ENCODE assay signal across 8 mouse cellular contexts in the genomic region with DNA sequence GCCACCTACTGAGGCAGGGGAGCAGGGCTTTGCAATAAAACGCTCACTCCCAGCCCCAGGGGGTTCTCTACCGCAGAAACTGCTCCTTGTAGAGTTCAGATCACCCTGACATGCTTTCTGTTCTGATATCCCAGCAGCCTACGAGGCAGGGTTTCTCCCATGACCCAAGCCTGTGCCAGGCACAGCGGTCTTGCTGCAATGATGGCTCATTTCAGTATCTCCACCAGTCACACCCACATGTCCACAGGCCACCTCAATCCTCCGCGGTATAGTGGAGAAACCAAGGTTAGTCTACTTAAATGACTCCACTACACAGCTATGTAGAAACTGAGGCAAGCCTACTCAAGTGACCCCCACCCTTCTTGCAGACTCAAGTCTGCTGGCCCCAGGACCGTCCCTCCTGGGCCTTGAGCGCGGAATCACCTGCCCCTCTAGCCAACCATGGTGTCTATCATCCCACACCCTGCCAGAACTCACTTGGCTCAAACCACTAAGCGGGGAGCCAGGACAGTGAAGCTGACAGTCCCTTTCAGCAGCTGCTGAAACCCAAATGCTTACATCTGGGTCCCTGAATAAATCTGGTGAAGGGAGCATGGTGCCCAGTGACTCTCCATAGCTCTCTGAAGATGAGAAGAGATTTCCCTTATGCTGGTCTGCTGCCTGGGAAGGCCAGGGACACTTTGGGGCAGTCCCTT. TPM values are rescaled to one million over a fixed set of nuclear protein-coding genes. Genes with fewer than 3 reads are reported as not detected.
A peak's percentile ranks its signal among the peaks of the same experiment; 100 is the strongest.
DNase-seq lines count a peak whose midpoint lies in the region; ATAC-seq and TF ChIP-seq lines count a peak whose summit lies in the region.
"Had no signal": no experiment of that assay in that cellular context is flagged by ENCODE, and none has a peak within 500 bp of the region (broad histone marks: within the 10 kb centered on the region; RNA-seq: fewer than 3 reads in every experiment).

No protein-coding gene starts in this region.

- 61% methylated on average over 10 of the region's 10 CpGs for WGBS in lung, embryonic 14.5 days
- WGBS in lung, adult 2 months: 52% methylated on average over 10 of the region's 10 CpGs
- 81% methylated on average over 8 of the region's 10 CpGs for WGBS in embryonic facial prominence, embryonic 14.5 days
- WGBS in intestine, embryonic 15.5 days: 78% methylated on average over 10 of the region's 10 CpGs
- 77% methylated on average over 10 of the region's 10 CpGs for WGBS in neural tube, embryonic 15.5 days
- WGBS in midbrain, embryonic 14.5 days: 75% methylated on average over 10 of the region's 10 CpGs

- 0 out of 2 replicates have a peak overlapping the region, but pooled peaks have one; percentile 3 for H3K4me3 ChIP-seq in lung, embryonic 14.5 days (ENCODE audit: low read depth, low read length)
- no peak overlapping the region for H3K4me3 ChIP-seq in lung, adult 2 months (replicated peaks; ENCODE audit: extremely low read depth, low read depth, low read length)
- H3K4me3 ChIP-seq in embryonic facial prominence, embryonic 14.5 days (ENCODE audit: low read depth, low read length): no peak overlapping the region
- no peak overlapping the region for H3K4me3 ChIP-seq in intestine, embryonic 15.5 days (replicated peaks)
- H3K4me3 ChIP-seq in neural tube, embryonic 15.5 days (replicated peaks): no peak overlapping the region
- no peak overlapping the region for H3K4me3 ChIP-seq in midbrain, embryonic 14.5 days (replicated peaks; ENCODE audit: low read depth, low read length)

- H3K27ac ChIP-seq in lung, embryonic 14.5 days (ENCODE audit: low read depth): peak overlapping the region; percentile 84
- H3K27ac ChIP-seq in embryonic facial prominence, embryonic 14.5 days (replicated peaks; ENCODE audit: low read depth, low read length): no peak overlapping the region
- peak overlapping the region; percentile 34; the same call in 1 of the 2 replicates for H3K27ac ChIP-seq in intestine, embryonic 15.5 days
- H3K27ac ChIP-seq in neural tube, embryonic 15.5 days (replicated peaks): peak overlapping the region; percentile 51
- H3K27ac ChIP-seq in midbrain, embryonic 14.5 days (replicated peaks; ENCODE audit: low read depth, low read length): no peak overlapping the region

- no peaks in the 10 kb centered on the region for H3K27me3 ChIP-seq in lung, embryonic 14.5 days (ENCODE audit: insufficient read depth, low read length)
- peaks cover 3% of the 10 kb centered on the region; the same call in 1 of the 2 replicates for H3K27me3 ChIP-seq in embryonic facial prominence, embryonic 14.5 days (replicated peaks; ENCODE audit: control insufficient read depth, insufficient read depth, low read length)
- H3K27me3 ChIP-seq in intestine, embryonic 15.5 days (replicated peaks): no peaks in the 10 kb centered on the region
- peaks cover 30% of the 10 kb centered on the region for H3K27me3 ChIP-seq in neural tube, embryonic 15.5 days (replicated peaks)
- peaks cover 23% of the 10 kb centered on the region for H3K27me3 ChIP-seq in midbrain, embryonic 14.5 days (ENCODE audit: control insufficient read depth, insufficient read depth, low read length)

- TF ChIP-seq POLR2A in lung, adult 2 months (IDR thresholded peaks at IDR 0.05; ENCODE audit: borderline replicate concordance, extremely low read depth, low read depth, low read length): no peak

- H3K36me3 ChIP-seq in lung, embryonic 14.5 days (ENCODE audit: insufficient read depth): no peaks in the 10 kb centered on the region
- no peaks in the 10 kb centered on the region for H3K36me3 ChIP-seq in embryonic facial prominence, embryonic 14.5 days (ENCODE audit: control insufficient read depth, insufficient read depth, low read length)
- no peaks in the 10 kb centered on the region for H3K36me3 ChIP-seq in intestine, embryonic 15.5 days
- no peaks in the 10 kb centered on the region for H3K36me3 ChIP-seq in neural tube, embryonic 15.5 days
- no peaks in the 10 kb centered on the region for H3K36me3 ChIP-seq in midbrain, embryonic 14.5 days (ENCODE audit: control insufficient read depth, insufficient read depth, low read length)

- TF ChIP-seq CTCF in lung, embryonic 14.5 days (IDR thresholded peaks at IDR 0.05; ENCODE audit: low read depth): no peak
- TF ChIP-seq CTCF in lung, adult 2 months (IDR thresholded peaks at IDR 0.05; ENCODE audit: insufficient read depth, low read length): no peak

- H3K4me1 ChIP-seq in lung, embryonic 14.5 days (ENCODE audit: insufficient read depth): peaks cover 55% of the 10 kb centered on the region
- H3K4me1 ChIP-seq in lung, adult 2 months (ENCODE audit: control insufficient read depth, insufficient read depth, low read length): peaks cover 68% of the 10 kb centered on the region
- H3K4me1 ChIP-seq in embryonic facial prominence, embryonic 14.5 days (ENCODE audit: control insufficient read depth, insufficient read depth, low read length): peaks cover 24% of the 10 kb centered on the region
- H3K4me1 ChIP-seq in intestine, embryonic 15.5 days (replicated peaks): peaks cover 64% of the 10 kb centered on the region
- H3K4me1 ChIP-seq in neural tube, embryonic 15.5 days: peaks cover 48% of the 10 kb centered on the region
- H3K4me1 ChIP-seq in midbrain, embryonic 14.5 days (ENCODE audit: control insufficient read depth, insufficient read depth, low read length): peaks cover 5% of the 10 kb centered on the region; the same call in 1 of the 2 replicates

- H3K9ac ChIP-seq in lung, embryonic 14.5 days: peak overlapping the region; percentile 25
- 0 out of 2 replicates have a peak overlapping the region, but pooled peaks have one; percentile 32 for H3K9ac ChIP-seq in embryonic facial prominence, embryonic 14.5 days (ENCODE audit: low read depth, low read length)
- no peak overlapping the region for H3K9ac ChIP-seq in intestine, embryonic 15.5 days
- no peak overlapping the region for H3K9ac ChIP-seq in neural tube, embryonic 15.5 days (replicated peaks)
- no peak overlapping the region for H3K9ac ChIP-seq in midbrain, embryonic 14.5 days (replicated peaks; ENCODE audit: low read length)

- H3K4me2 ChIP-seq in lung, embryonic 14.5 days: peak overlapping the region; percentile 89
- no peak overlapping the region for H3K4me2 ChIP-seq in embryonic facial prominence, embryonic 14.5 days (ENCODE audit: low read depth, low read length)
- H3K4me2 ChIP-seq in intestine, embryonic 15.5 days (replicated peaks): 0 out of 2 replicates have a peak overlapping the region, but pooled peaks have one; percentile 10
- no peak overlapping the region; the same call in 1 of the 2 replicates for H3K4me2 ChIP-seq in neural tube, embryonic 15.5 days
- no peak overlapping the region for H3K4me2 ChIP-seq in midbrain, embryonic 14.5 days (ENCODE audit: low read length)

- peak; percentile 23 for ATAC-seq in lung, embryonic 14.5 days (ENCODE audit: insufficient read depth)
- no peak for ATAC-seq in embryonic facial prominence, embryonic 14.5 days (ENCODE audit: low read depth)
- no peak for ATAC-seq in intestine, embryonic 15.5 days
- ATAC-seq in neural tube, embryonic 15.5 days (ENCODE audit: low FRiP score): no peak
- ATAC-seq in midbrain, embryonic 14.5 days (ENCODE audit: low FRiP score, low TSS enrichment): no peak

- H3K9me3 ChIP-seq in lung, embryonic 14.5 days (ENCODE audit: low read depth, low read length): no peaks in the 10 kb centered on the region
- no peaks in the 10 kb centered on the region for H3K9me3 ChIP-seq in embryonic facial prominence, embryonic 14.5 days (ENCODE audit: control insufficient read depth, low read length)
- H3K9me3 ChIP-seq in intestine, embryonic 15.5 days: no peaks in the 10 kb centered on the region
- H3K9me3 ChIP-seq in neural tube, embryonic 15.5 days (replicated peaks): no peaks in the 10 kb centered on the region
- H3K9me3 ChIP-seq in midbrain, embryonic 14.5 days (ENCODE audit: control insufficient read depth, low read length): no peaks in the 10 kb centered on the region

- peak; percentile 68 for DNase-seq in lung, embryonic 14.5 days
- DNase-seq in lung, adult 2 months: no peak
- no peak for DNase-seq in embryonic facial prominence, embryonic 14.5 days (ENCODE audit: low spot score)
- DNase-seq in embryo, embryonic 11 days: no peak
- DNase-seq in midbrain, embryonic 14.5 days: no peak
- DNase-seq: thymus, adult 2 months had no signal

RNA-seq across cellular contexts. Expression of gene Rhbdf2, which starts 6.1 kb away (rescaled TPM):
- 8.9 and 9.8 TPM in 2 replicates for polyA plus RNA-seq in lung, embryonic 14.5 days (2014; fragmentation: Nextera tagmentation; extraction: Ambion mirVana)
- 82.2 and 87.8 TPM in 2 replicates for polyA plus RNA-seq in lung, adult 2 months (2012; rRNA removed)
- 3.6 and 4.4 TPM in 2 replicates for polyA plus RNA-seq in embryonic facial prominence, embryonic 14.5 days (2014; fragmentation: Nextera tagmentation; extraction: Ambion mirVana)
- 8.4 and 8.9 TPM in 2 replicates for polyA plus RNA-seq in intestine, embryonic 15.5 days (2015; fragmentation: Nextera tagmentation; extraction: Ambion mirVana)
- 1.4 and 4.0 TPM in 2 replicates for polyA plus RNA-seq in neural tube, embryonic 15.5 days (2015; fragmentation: Nextera tagmentation; extraction: Ambion mirVana)
- 0.61 and 0.63 TPM in 2 replicates for polyA plus RNA-seq in midbrain, embryonic 14.5 days (2014; fragmentation: Nextera tagmentation; extraction: Ambion mirVana)

RNA-seq across cellular contexts. Expression of gene Prcd, which starts 32.6 kb away (rescaled TPM):
- 0.53 and 1.6 TPM in 2 replicates for polyA plus RNA-seq in lung, embryonic 14.5 days (2014; fragmentation: Nextera tagmentation; extraction: Ambion mirVana)
- polyA plus RNA-seq in lung, adult 2 months (2012; rRNA removed): 2.8 and 5.6 TPM in 2 replicates
- 0.84 and 2.3 TPM in 2 replicates for polyA plus RNA-seq in embryonic facial prominence, embryonic 14.5 days (2014; fragmentation: Nextera tagmentation; extraction: Ambion mirVana)
- 1.0 and 1.3 TPM in 2 replicates for polyA plus RNA-seq in intestine, embryonic 15.5 days (2015; fragmentation: Nextera tagmentation; extraction: Ambion mirVana)
- 3.1 and 3.4 TPM in 2 replicates for polyA plus RNA-seq in neural tube, embryonic 15.5 days (2015; fragmentation: Nextera tagmentation; extraction: Ambion mirVana)
- polyA plus RNA-seq in midbrain, embryonic 14.5 days (2014; fragmentation: Nextera tagmentation; extraction: Ambion mirVana): 1.6 and 3.3 TPM in 2 replicates

RNA-seq across cellular contexts. Expression of gene Cygb, which starts 33.4 kb away (rescaled TPM):
- polyA plus RNA-seq in lung, embryonic 14.5 days (2014; fragmentation: Nextera tagmentation; extraction: Ambion mirVana): 9.5 and 10.0 TPM in 2 replicates
- polyA plus RNA-seq in lung, adult 2 months (2012; rRNA removed): 33.6 and 41.2 TPM in 2 replicates
- 17.8 and 20.5 TPM in 2 replicates for polyA plus RNA-seq in embryonic facial prominence, embryonic 14.5 days (2014; fragmentation: Nextera tagmentation; extraction: Ambion mirVana)
- 12.5 and 12.9 TPM in 2 replicates for polyA plus RNA-seq in intestine, embryonic 15.5 days (2015; fragmentation: Nextera tagmentation; extraction: Ambion mirVana)
- polyA plus RNA-seq in neural tube, embryonic 15.5 days (2015; fragmentation: Nextera tagmentation; extraction: Ambion mirVana): 28.7 and 31.1 TPM in 2 replicates
- 19.1 and 24.0 TPM in 2 replicates for polyA plus RNA-seq in midbrain, embryonic 14.5 days (2014; fragmentation: Nextera tagmentation; extraction: Ambion mirVana)

RNA-seq across cellular contexts. Expression of gene Aanat, which starts 34.5 kb away (rescaled TPM):
- not detected in 2 replicates for polyA plus RNA-seq in lung, embryonic 14.5 days (2014; fragmentation: Nextera tagmentation; extraction: Ambion mirVana)
- 0.15 TPM in 1 of 2 replicates, not detected in the other for polyA plus RNA-seq in lung, adult 2 months (2012; rRNA removed)
- not detected in 2 replicates for polyA plus RNA-seq in embryonic facial prominence, embryonic 14.5 days (2014; fragmentation: Nextera tagmentation; extraction: Ambion mirVana)
- not detected in 2 replicates for polyA plus RNA-seq in intestine, embryonic 15.5 days (2015; fragmentation: Nextera tagmentation; extraction: Ambion mirVana)
- 0.34 and 0.49 TPM in 2 replicates for polyA plus RNA-seq in neural tube, embryonic 15.5 days (2015; fragmentation: Nextera tagmentation; extraction: Ambion mirVana)
- 0.49 and 0.70 TPM in 2 replicates for polyA plus RNA-seq in midbrain, embryonic 14.5 days (2014; fragmentation: Nextera tagmentation; extraction: Ambion mirVana)
- polyA plus RNA-seq: thymus, adult 2 months had no signal

RNA-seq across cellular contexts. Expression of gene Ube2o, which starts 39.5 kb away (rescaled TPM):
- 17.4 and 22.8 TPM in 2 replicates for polyA plus RNA-seq in lung, embryonic 14.5 days (2014; fragmentation: Nextera tagmentation; extraction: Ambion mirVana)
- polyA plus RNA-seq in lung, adult 2 months (2012; rRNA removed): 18.3 and 18.8 TPM in 2 replicates
- polyA plus RNA-seq in embryonic facial prominence, embryonic 14.5 days (2014; fragmentation: Nextera tagmentation; extraction: Ambion mirVana): 15.4 and 17.4 TPM in 2 replicates
- polyA plus RNA-seq in intestine, embryonic 15.5 days (2015; fragmentation: Nextera tagmentation; extraction: Ambion mirVana): 8.4 and 8.8 TPM in 2 replicates
- 19.2 and 32.4 TPM in 2 replicates for polyA plus RNA-seq in neural tube, embryonic 15.5 days (2015; fragmentation: Nextera tagmentation; extraction: Ambion mirVana)
- 26.1 and 26.9 TPM in 2 replicates for polyA plus RNA-seq in midbrain, embryonic 14.5 days (2014; fragmentation: Nextera tagmentation; extraction: Ambion mirVana)

Comparison
In these comparisons a context has a peak if more than half of its experiments do, and no peak if none do; other contexts are left out.
1. H3K27ac ChIP-seq: peak in lung, embryonic 14.5 days (single experiment), intestine, embryonic 15.5 days (single experiment) and neural tube, embryonic 15.5 days (single experiment); none in embryonic facial prominence, embryonic 14.5 days (single experiment) and midbrain, embryonic 14.5 days (single experiment).
2. H3K4me2 ChIP-seq: peak in lung, embryonic 14.5 days (single experiment) and intestine, embryonic 15.5 days (single experiment); none in embryonic facial prominence, embryonic 14.5 days (single experiment), neural tube, embryonic 15.5 days (single experiment) and midbrain, embryonic 14.5 days (single experiment).
3. H3K9ac ChIP-seq: peak in lung, embryonic 14.5 days (single experiment) and embryonic facial prominence, embryonic 14.5 days (single experiment); none in intestine, embryonic 15.5 days (single experiment), neural tube, embryonic 15.5 days (single experiment) and midbrain, embryonic 14.5 days (single experiment).